Mouse (Mus musculus) forebrain, embryonic 13.5 days (tissue): ENCODE results near the gene Agpat4. TPM values are rescaled to one million over a fixed set of nuclear protein-coding genes. Genes with fewer than 3 reads are reported as not detected.
A peak's percentile ranks its signal among the peaks of the same experiment; 100 is the strongest.

ENCODE experiments used
- ATAC-seq: fragments of 200-750 bp; cut with Nextera tagmentation; 2 replicates; pipeline ENCODE4 v1.8.0; 2017
- H3K27ac ChIP-seq: fragments of 300-500 bp; sonication (generic); 2 replicates; pipeline ENCODE4 v1.5.1; 2015; ENCODE audit warnings: inconsistent platforms, mild to moderate bottlenecking, moderate library complexity
- H3K27me3 ChIP-seq: fragments of 300-500 bp; sonication (generic); 2 replicates; pipeline ENCODE4 v1.6.1; 2015; ENCODE audit warnings: mild to moderate bottlenecking, inconsistent platforms
- H3K36me3 ChIP-seq: fragments of 300-500 bp; sonication (generic); 2 replicates; pipeline ENCODE4 v1.6.1; 2015; ENCODE audit warnings: mild to moderate bottlenecking, inconsistent platforms; ENCODE audit not compliant: poor library complexity, severe bottlenecking
- H3K4me1 ChIP-seq: fragments of 300-500 bp; sonication (generic); 2 replicates; pipeline ENCODE4 v1.6.1; 2015; ENCODE audit warnings: inconsistent platforms
- H3K4me2 ChIP-seq: fragments of 300-500 bp; sonication (generic); 2 replicates; pipeline ENCODE4 v1.6.1; 2015; ENCODE audit warnings: inconsistent platforms, mild to moderate bottlenecking, moderate library complexity
- H3K4me3 ChIP-seq: fragments of 300-500 bp; sonication (generic); 2 replicates; pipeline ENCODE4 v1.5.1; 2015; ENCODE audit warnings: mild to moderate bottlenecking, inconsistent platforms
- H3K9ac ChIP-seq: fragments of 300-500 bp; sonication (generic); 2 replicates; pipeline ENCODE4 v1.6.1; 2015; ENCODE audit warnings: mild to moderate bottlenecking, inconsistent platforms
- H3K9me3 ChIP-seq: fragments of 300-500 bp; sonication (generic); replicated peaks from 2 replicates; pipeline ENCODE4 v1.6.1; 2016; ENCODE audit warnings: inconsistent platforms
- WGBS: fragments of 180-500 bp; shearing (Covaris S2); methylation state at CpG from one replicate; pipeline ENCODE4 v1.1.7; 2015; 5-methylcytosine and 5-hydroxymethylcytosine counted together
- polyA plus RNA-seq: library from polyadenylated mRNA; unstranded; fragments of >200 nt; fragmentation: Nextera tagmentation; extraction: Ambion mirVana; gene quantifications from 2 replicates; pipeline ENCODE4 v1.2.1, GENCODE M21; 2015

Gene Agpat4
- polyA plus RNA-seq, 1 experiment from 2014 or later, result 46.5 TPM

GRCm38 (mm10) chr17:12204689-12205014 lies 86.1 kb downstream of the Agpat4 start:
- H3K9me3 ChIP-seq, result no peaks in the 10 kb centered on the region
- peak overlapping the region; percentile 49; the same call in 1 of the 2 replicates for H3K27ac ChIP-seq
- H3K27me3 ChIP-seq, result no peaks in the 10 kb centered on the region
- no peak overlapping the region for H3K4me3 ChIP-seq
- ATAC-seq, result no peak
- H3K4me1 ChIP-seq, result peaks cover 54% of the 10 kb centered on the region
- H3K36me3 ChIP-seq, result no peaks in the 10 kb centered on the region
- 74% methylated on average over 3 of the region's 3 CpGs for WGBS
- no peak overlapping the region for H3K4me2 ChIP-seq
- no peak overlapping the region for H3K9ac ChIP-seq

DNA sequence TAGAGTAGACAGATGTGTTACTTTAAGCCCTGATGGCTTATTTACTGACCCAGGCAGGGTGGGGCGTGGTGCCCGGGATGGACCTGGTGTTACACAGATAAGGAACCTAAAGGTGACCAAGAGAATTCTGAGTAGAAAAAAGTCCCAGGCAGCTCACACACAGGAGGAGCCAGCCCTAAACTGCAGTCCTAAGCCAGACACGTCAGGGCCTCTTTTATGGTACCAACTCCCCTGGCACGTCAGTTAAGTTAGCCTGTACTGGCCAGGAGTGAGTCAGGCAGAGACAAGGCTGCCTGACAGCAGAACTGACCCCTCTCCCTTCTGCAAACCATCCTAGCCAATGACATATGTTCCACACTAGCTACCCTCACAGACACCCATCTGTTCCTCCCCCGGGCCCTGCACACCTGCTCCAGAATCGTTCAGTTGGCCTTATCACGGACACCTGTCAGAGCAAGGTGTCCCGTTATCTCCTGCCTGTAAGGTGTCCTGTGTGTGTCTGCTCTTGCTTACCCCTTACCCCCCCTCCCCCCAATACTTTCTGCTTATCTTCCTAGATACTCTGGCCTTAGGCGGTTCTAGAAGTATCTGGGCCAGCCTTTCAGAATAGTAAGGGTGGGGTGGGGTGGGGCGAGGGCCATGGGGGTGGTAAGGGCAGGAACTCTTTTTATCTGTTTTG lies 86.7 kb downstream of the Agpat4 start:
- Histone ChIP-seq H3K36me3 (no peaks in the 10 kb centered on the region), H3K9ac (no peak overlapping the region), H3K4me1 (peaks cover 54% of the 10 kb centered on the region), H3K4me3 (no peak overlapping the region), H3K4me2 (no peak overlapping the region), H3K9me3 (no peaks in the 10 kb centered on the region), H3K27me3 (no peaks in the 10 kb centered on the region), H3K27ac (peak overlapping the region; percentile 49)
- WGBS, result 73% methylated on average over 10 of the region's 10 CpGs
- ATAC-seq, result no peak

DNA sequence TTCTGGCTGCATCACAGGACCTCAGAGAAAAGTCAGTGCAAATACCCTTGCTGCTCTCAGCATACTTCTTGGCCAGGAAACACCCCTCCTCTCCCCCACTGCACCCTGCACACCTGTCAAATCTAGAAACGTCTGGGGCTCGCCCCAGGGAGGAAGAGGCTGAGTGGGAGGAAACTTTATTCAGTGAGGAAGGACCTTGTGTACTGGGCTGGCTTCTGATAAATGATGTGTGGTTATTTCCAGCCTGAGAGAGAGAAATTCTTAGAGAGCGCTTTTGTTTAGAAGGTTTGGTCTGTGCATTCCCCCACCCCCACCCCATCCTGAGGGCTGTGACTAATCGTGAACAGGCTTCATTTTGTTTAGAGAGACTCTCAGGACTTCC lies 87.2 kb downstream of the Agpat4 start:
- no peak overlapping the region for H3K9ac ChIP-seq
- H3K4me1 ChIP-seq, result peaks cover 54% of the 10 kb centered on the region
- ATAC-seq, result no peak
- no peaks in the 10 kb centered on the region for H3K9me3 ChIP-seq
- H3K4me2 ChIP-seq, result no peak overlapping the region
- 53% methylated on average over 4 of the region's 4 CpGs for WGBS
- H3K4me3 ChIP-seq, result no peak overlapping the region
- H3K27ac ChIP-seq, result no peak overlapping the region
- H3K36me3 ChIP-seq, result 0 out of 2 replicates have a peak, but pooled peaks cover 4% of the 10 kb centered on the region
- H3K27me3 ChIP-seq, result no peaks in the 10 kb centered on the region

GRCm38 (mm10) chr17:12206248-12206647 lies 87.7 kb downstream of the Agpat4 start:
- no peak overlapping the region for H3K9ac ChIP-seq
- H3K27ac ChIP-seq, result no peak overlapping the region
- 85% methylated on average over 3 of the region's 3 CpGs for WGBS
- H3K9me3 ChIP-seq, result no peaks in the 10 kb centered on the region
- no peaks in the 10 kb centered on the region for H3K27me3 ChIP-seq
- H3K4me1 ChIP-seq, result peaks cover 54% of the 10 kb centered on the region
- ATAC-seq, result no peak
- H3K36me3 ChIP-seq, result 0 out of 2 replicates have a peak, but pooled peaks cover 7% of the 10 kb centered on the region
- no peak overlapping the region for H3K4me2 ChIP-seq
- H3K4me3 ChIP-seq, result no peak overlapping the region

- H3K9ac ChIP-seq, result no peak overlapping the region
- H3K36me3 ChIP-seq, result peaks cover 11% of the 10 kb centered on the region; the same call in 1 of the 2 replicates
- WGBS, result 19% methylated on average over 1 of the region's 1 CpGs
- no peaks in the 10 kb centered on the region for H3K9me3 ChIP-seq
- H3K4me3 ChIP-seq, result no peak overlapping the region
- ATAC-seq, result no peak
- H3K27ac ChIP-seq, result no peak overlapping the region
- H3K4me1 ChIP-seq, result peaks cover 59% of the 10 kb centered on the region
- H3K27me3 ChIP-seq, result no peaks in the 10 kb centered on the region
- no peak overlapping the region for H3K4me2 ChIP-seq
Observed at GRCm38 (mm10) chr17:12207022-12207548, 88.6 kb downstream of the Agpat4 start.

GRCm38 (mm10) chr17:12209481-12209880 lies 91.0 kb downstream of the Agpat4 start:
- H3K4me1 ChIP-seq, result peaks cover 47% of the 10 kb centered on the region
- no peak overlapping the region for H3K9ac ChIP-seq
- no peaks in the 10 kb centered on the region for H3K9me3 ChIP-seq
- no peak overlapping the region for H3K27ac ChIP-seq
- no peak overlapping the region for H3K4me2 ChIP-seq
- 88% methylated on average over 4 of the region's 4 CpGs for WGBS
- H3K4me3 ChIP-seq, result no peak overlapping the region
- no peaks in the 10 kb centered on the region for H3K27me3 ChIP-seq
- peaks cover 25% of the 10 kb centered on the region for H3K36me3 ChIP-seq
- ATAC-seq, result no peak

GRCm38 (mm10) chr17:12210544-12211132 lies 92.1 kb downstream of the Agpat4 start:
- WGBS, result 38% methylated on average over 8 of the region's 8 CpGs
- no peak overlapping the region for H3K4me3 ChIP-seq

DNA sequence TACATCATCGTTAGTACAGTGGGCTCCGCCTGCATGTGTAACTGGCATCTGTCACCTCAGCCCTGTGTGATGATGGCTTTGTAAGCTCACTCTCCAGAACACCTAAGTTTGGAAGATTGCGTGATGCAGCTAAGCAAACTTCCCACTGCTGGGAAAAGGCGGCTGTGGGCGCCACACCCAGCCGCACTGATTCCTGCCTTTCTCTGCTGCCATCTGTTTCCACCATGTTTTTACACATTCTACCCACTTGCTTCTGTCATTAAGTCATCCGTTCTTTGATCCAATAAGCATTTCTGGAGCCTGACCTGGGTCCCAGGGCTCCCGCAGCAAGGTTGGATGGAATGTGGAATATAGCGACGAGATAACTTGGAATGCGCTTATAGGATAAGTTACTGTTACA lies 93.4 kb downstream of the Agpat4 start:
- no peak overlapping the region for H3K27ac ChIP-seq
- peaks cover 24% of the 10 kb centered on the region for H3K4me1 ChIP-seq
- no peak for ATAC-seq
- H3K27me3 ChIP-seq, result no peaks in the 10 kb centered on the region
- WGBS, result 89% methylated on average over 11 of the region's 11 CpGs
- no peaks in the 10 kb centered on the region for H3K9me3 ChIP-seq
- no peak overlapping the region for H3K4me2 ChIP-seq
- H3K9ac ChIP-seq, result no peak overlapping the region
- no peak overlapping the region for H3K4me3 ChIP-seq
- peaks cover 49% of the 10 kb centered on the region for H3K36me3 ChIP-seq

More at GRCm38 (mm10) chr17:12210544-12211132, 92.1 kb downstream of the Agpat4 start:
- Histone ChIP-seq H3K4me2 (no peak overlapping the region), H3K27me3 (no peaks in the 10 kb centered on the region), H3K27ac (no peak overlapping the region), H3K9ac (no peak overlapping the region), H3K36me3 (peaks cover 36% of the 10 kb centered on the region), H3K9me3 (no peaks in the 10 kb centered on the region), H3K4me1 (peaks cover 35% of the 10 kb centered on the region)
- peak; percentile 43; the same call in 1 of the 2 replicates for ATAC-seq

DNA sequence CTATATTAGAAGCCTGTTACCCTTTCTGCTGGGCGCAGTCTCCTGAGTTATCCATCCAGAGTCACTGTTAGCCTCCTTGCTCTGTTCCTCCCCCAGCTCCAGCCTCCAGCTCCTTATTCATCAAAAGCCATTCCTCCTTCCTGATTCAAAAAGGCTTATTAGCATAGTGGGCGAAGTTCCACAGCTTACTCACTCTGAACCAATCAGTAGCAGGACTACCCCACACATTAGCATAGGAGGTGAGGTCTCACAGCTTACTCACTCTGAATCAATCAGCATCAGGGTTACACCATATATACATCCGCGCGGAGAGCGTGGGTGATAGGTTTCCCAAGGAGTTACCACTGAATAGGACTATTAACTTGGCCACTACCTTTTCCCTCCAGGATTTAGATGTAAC lies 93.8 kb downstream of the Agpat4 start:
- 69% methylated on average over 6 of the region's 6 CpGs for WGBS
- peak; percentile 76 for ATAC-seq
- Histone ChIP-seq H3K9me3 (no peaks in the 10 kb centered on the region), H3K4me2 (no peak overlapping the region), H3K27me3 (no peaks in the 10 kb centered on the region), H3K4me1 (peaks cover 20% of the 10 kb centered on the region), H3K9ac (no peak overlapping the region), H3K4me3 (no peak overlapping the region), H3K27ac (no peak overlapping the region), H3K36me3 (peaks cover 53% of the 10 kb centered on the region)

DNA sequence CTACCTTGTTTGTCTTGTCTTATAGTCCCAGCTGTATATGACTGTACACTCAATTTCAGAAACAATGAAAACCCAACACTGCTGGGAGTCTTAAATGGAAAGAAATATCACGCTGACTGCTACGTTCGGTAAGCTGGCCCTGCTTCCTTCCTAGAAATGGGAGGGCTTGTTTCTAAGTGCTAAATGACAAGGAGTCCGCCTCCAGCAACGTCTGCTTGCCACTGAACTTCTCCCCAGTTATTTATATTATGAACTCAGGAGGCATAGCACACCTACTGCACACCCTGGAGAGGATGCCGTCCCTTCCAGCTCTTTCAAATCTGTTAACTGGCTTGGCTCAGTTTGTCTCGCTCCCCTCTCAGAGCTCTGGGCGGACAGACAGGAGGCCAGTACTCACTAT lies 94.9 kb downstream of the Agpat4 start:
- Histone ChIP-seq H3K9ac (no peak overlapping the region), H3K36me3 (peaks cover 64% of the 10 kb centered on the region), H3K27me3 (no peaks in the 10 kb centered on the region), H3K9me3 (no peaks in the 10 kb centered on the region), H3K4me3 (no peak overlapping the region), H3K27ac (no peak overlapping the region), H3K4me1 (peaks cover 12% of the 10 kb centered on the region), H3K4me2 (no peak overlapping the region)
- 89% methylated on average over 8 of the region's 8 CpGs for WGBS
- ATAC-seq, result no peak

- Histone ChIP-seq H3K4me1 (peaks cover 12% of the 10 kb centered on the region), H3K4me3 (no peak overlapping the region), H3K4me2 (no peak overlapping the region), H3K9me3 (no peaks in the 10 kb centered on the region), H3K36me3 (peaks cover 85% of the 10 kb centered on the region), H3K9ac (no peak overlapping the region), H3K27ac (no peak overlapping the region), H3K27me3 (no peaks in the 10 kb centered on the region)
- 80% methylated on average over 6 of the region's 6 CpGs for WGBS
- ATAC-seq, result no peak
Observed at GRCm38 (mm10) chr17:12216224-12216623, 97.7 kb downstream of the Agpat4 start.

DNA sequence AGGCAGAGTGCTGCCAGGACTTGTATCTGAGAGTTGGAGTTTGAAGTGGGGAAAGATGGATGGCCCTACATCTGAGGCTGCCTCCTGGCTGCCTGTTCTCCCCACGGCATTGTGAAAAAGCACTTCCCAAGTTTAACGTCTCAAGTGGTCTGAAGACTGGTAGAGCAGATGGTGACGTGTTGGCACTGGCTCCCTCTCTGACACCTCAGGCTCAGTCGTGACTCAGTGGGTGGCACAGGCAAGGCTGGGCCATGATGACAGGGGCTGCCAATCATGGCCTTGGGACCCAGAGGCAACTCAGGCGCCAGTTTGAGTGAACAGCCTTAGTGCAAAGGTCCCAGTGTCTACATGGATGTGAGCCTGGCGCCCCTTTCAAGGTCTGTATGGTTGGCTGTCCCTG lies 103.4 kb downstream of the Agpat4 start:
- H3K27me3 ChIP-seq, result no peaks in the 10 kb centered on the region
- peaks cover 9% of the 10 kb centered on the region; the same call in 1 of the 2 replicates for H3K4me1 ChIP-seq
- peak; percentile 55; the same call in 1 of the 2 replicates for ATAC-seq
- H3K9me3 ChIP-seq, result no peaks in the 10 kb centered on the region
- WGBS, result 61% methylated on average over 6 of the region's 6 CpGs
- H3K36me3 ChIP-seq, result peaks cover 56% of the 10 kb centered on the region
- H3K4me2 ChIP-seq, result no peak overlapping the region
- 0 out of 2 replicates have a peak overlapping the region, but pooled peaks have one; percentile 19 for H3K27ac ChIP-seq
- H3K9ac ChIP-seq, result no peak overlapping the region
- H3K4me3 ChIP-seq, result no peak overlapping the region
